Mouse (Mus musculus): ENCODE measurements around the gene Rpp40.

The Rpp40 gene

GRCm38 (mm10) chr13:35848694-35849093 is 57.5 kb downstream of the Rpp40 start:
- peak; percentile 40 to 51 for DNase-seq

- DNase-seq = no peak
Measured at GRCm38 (mm10) chr13:35845306-35845705, 60.9 kb downstream of the Rpp40 start.

Data from cerebellum, postnatal 36 days (tissue).